Mouse (Mus musculus): ENCODE results near the gene Polr2l.

DNA sequence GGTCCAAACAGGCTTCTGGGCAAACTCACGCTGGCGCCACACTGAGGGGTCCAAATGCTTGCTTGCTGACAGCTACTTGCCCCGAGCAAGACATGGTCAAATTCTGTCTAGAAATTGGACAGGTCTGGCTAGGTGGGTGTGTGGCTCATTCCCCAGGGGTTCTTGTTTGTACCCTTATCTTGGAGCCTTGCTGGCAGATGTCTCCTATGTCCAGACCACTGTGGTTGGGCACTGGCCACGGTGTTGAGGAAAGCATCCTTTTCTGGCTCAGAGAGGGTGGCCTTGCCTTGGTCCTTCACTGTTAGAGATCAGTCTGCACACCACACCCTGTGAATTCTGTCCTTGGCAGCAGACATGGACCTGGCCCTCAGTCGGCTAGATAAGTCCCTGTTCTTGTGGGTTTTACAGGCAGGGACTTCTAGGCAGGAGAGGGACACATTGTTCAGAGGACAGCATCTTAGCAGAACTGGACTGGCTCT lies 3.4 kb upstream of the Polr2l start:
- TF ChIP-seq CTCF (IDR thresholded peaks at IDR 0.05; ENCODE audit: borderline replicate concordance, insufficient read depth, low read depth, low read length) (no peak), POLR2A (IDR thresholded peaks at IDR 0.05; ENCODE audit: borderline replicate concordance, insufficient read depth, low read length) (no peak)

All from cerebellum, adult 2 months (tissue).